Mouse (Mus musculus) cerebellum, postnatal 25 days (tissue): ENCODE results near the gene Itk.

Experiments
- DNase-seq, 2 experiments: peaks; one replicate each; pipeline ENCODE4 v3.0.0; 2021; ENCODE audit warnings: mixed read lengths in 2 of 2

The Itk gene

GRCm38 (mm10) chr11:46349681-46350410 lies 39.5 kb downstream of the Itk start:
- no peak for DNase-seq

DNA sequence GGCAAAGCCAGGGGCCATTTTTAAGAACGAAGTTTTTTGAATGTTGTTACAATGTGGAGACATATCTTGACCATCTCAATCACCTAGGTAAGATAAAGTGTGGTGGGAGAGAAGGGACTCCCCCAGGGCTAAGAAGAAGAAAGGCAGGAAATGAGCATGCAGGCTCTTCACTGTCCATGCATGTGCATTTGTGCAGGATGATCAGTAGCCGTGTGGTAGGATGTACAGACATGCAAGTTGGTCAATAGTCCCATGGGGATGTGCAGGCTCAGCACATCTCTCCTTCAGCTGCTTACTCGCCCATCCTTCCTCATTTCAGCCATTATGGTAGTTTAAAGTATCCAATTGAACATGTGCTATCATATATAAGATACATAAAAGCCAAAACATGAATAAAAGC lies 40.9 kb downstream of the Itk start:
- no peak for DNase-seq

- DNase-seq, result no peak
These were observed 41.6 kb downstream of the Itk start for GRCm38 (mm10) chr11:46347756-46348155.

- DNase-seq, result no peak
These were observed 45.3 kb downstream of the Itk start for GRCm38 (mm10) chr11:46343886-46344546.

DNA sequence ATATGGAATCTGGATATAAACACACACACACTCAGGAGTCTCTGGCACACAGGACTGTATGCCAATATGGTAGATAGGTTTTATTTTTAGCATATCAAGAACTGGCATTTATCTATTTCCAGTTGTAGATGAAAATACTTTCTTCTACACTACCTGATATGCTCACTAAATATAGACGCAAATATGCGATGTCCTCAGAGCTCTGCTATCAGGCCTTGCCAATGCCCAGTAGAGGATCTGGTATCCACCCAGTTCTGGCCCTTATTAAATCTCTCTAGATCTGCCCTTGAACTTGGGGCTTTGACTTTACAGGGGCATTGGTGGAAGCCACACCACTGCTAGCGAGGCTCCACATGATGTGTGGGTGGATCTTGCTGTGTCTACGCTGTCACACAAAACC lies 47.4 kb downstream of the Itk start:
- DNase-seq, result no peak

DNA sequence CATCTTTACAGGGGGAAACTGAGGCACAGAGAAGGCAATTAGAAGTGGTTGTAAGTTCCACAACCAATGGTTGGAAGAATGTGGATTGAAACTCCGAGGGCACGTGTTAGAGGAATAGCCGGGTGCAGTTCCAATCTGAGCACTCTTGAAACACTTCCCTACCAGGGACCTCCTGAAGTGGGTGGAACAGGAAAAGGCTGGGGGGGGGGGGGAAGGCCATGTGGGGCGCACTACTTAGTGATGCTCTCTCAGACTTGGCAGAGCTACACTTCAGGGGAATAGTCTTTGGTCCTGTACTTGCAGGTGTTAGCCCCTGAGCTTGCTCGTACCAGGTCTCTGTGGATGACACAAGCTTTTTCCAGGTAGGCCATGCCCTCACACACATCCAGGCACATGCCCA lies 53.3 kb downstream of the Itk start:
- no peak for DNase-seq

DNA sequence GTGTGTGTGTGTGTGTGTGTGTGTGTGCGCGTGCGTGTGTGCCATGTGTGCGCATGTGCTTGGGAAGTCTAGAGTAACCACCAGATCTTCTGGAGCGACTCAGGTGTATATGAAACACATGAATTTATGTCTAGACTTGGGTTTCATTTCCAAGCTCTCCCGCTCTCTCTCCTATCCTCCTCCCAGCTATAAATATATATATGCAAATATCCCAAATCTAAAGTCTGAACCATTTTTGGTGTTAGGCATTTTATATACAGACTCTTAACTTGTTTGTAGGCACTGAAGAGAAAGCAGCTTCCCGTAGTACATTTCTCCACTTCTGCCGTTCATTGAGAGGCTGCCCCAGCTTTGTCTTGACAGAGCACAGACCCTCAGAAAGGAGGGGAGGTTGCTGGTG lies 57.1 kb downstream of the Itk start:
- no peak for DNase-seq

GRCm38 (mm10) chr11:46326271-46327015 lies 62.9 kb downstream of the Itk start:
- no peak for DNase-seq

- no peak for DNase-seq
These were observed 67.8 kb downstream of the Itk start for GRCm38 (mm10) chr11:46321559-46321958.

DNA sequence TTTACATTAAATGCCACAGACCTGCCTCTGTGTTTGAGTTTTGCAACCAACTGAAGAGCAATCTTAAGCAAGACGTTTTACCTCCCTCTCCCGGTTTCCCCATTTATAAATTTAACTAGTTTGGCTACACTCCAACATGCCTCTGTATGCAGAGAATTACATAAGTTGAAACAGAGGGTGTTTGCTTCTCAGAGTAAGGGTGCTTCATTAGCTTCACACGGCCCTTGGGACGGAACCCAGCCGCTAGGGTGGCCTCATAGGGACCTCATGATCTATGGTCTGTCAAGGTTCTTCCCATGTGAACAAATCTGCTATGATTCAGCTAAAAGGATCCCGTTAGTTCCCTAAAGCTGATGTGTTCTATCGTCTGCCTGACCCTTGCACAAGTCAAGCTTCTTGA lies 74.8 kb downstream of the Itk start:
- DNase-seq, result no peak

- no peak for DNase-seq
These were observed 75.5 kb downstream of the Itk start for GRCm38 (mm10) chr11:46313851-46314250.

DNA sequence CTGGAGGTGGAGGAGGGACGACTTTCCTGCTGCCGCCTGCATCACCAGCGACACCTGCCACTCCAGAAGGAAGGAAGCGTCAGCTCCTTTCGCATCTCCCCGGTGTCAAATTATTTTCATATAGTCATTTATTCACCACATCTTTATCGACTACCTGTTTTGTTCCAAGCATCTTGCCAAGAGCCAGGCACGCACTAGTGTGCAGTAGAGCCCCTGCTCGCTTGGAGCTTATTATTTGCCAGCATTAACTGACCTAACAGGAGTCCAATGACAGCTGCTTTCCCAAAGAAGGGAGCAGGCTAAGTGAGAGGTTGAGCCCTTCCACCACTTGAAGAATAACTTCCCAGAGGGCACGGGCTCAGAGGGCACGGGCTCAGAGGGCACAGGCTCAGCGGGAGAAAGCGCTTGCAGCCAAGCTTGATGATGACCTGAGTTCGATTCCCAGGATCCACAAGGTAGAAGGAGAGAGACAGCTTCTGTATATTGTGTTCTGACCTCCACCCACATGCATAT lies 76.7 kb downstream of the Itk start, which contains the start of gene Cyfip2:
Gene Cyfip2, minus strand, starts transcription at position 337 of the 513 bp plus-strand sequence.
- DNase-seq, result no peak

GRCm38 (mm10) chr11:46311703-46312522 lies 77.4 kb downstream of the Itk start:
- DNase-seq, result peak; percentile 83 to 85

DNA sequence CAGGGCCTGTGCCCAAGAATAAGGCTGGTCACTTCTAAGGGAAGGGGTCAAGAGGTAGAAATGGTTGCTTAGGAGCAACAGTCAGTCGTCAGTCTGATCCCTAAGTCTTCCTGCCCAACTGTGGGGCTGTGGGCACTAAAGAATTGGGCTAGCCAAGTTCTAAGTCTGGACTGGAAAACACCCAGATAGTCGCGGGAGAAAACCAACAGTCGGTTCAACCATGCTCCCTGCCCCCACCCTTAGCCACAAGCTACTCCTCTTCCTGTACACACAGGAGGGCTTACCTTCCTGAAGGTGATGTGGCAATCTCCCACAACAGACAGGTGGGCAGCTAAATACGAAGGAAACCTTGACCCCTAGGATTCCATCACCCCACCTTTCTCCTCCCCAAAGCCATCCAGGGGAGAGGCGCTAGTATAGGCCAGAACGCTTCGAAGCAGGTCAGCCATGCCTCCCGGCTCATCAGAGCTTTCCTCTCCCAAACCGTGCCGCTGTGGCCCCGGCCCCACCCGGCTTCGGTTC lies 78.1 kb downstream of the Itk start:
- peak; percentile 68 to 72 for DNase-seq

DNA sequence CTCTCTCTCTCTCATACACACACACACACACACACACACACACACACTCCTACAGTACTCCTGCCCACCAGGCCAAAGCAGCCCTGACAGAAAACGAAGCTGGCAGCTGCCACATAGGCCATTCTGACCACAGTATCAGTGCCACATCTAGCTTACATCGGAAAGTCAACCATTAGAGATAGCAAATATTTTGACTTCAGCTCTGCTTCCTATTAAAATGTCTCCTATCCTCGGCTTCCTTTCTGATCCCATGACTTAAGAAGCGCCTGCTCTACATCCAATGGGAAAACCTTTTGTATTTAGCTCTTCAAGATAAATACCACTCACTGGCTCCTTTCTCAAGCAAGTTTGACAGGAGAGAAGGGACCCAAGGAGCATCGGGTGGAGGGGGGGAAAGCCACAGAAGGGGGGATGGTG lies 78.7 kb downstream of the Itk start:
- DNase-seq, result no peak

DNA sequence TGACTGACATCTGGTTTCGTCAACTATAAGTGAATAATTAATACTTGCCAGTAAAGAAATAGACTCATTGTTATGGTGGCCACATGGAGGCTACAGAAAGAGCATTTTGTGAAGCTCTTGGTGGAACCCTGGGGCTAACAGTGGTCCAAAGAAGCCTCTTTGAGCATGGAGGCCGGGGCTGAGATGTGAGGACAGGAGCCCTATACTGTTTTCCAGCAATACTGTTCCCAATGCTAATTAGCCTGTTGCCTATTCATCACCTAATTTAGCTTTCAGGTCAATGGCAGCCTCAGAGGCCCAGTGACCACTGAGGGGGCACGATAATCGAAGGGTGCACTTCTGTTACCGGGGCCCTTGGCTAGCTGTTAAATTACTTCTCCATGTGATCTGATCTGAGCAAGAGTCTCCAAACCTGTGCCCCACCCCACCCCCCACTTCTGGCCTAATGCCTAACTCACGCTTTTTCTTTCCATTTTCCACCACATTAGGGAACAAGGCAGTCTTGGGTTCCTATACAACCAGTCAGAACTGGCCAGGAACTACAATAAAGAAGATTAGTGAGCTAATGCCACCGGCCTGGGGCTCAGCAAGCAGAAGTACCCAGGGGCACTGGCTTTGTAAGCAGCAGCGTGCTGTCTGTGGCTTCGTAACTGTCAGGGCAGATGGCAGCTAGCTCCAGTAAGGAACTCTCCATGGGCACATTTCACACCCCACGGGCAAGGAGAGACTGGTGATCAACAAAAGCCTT lies 79.3 kb downstream of the Itk start:
- DNase-seq, result peak; percentile 50 to 69

- peak; percentile 71 to 72 for DNase-seq
These were observed 80.1 kb downstream of the Itk start for GRCm38 (mm10) chr11:46309111-46309741.

DNA sequence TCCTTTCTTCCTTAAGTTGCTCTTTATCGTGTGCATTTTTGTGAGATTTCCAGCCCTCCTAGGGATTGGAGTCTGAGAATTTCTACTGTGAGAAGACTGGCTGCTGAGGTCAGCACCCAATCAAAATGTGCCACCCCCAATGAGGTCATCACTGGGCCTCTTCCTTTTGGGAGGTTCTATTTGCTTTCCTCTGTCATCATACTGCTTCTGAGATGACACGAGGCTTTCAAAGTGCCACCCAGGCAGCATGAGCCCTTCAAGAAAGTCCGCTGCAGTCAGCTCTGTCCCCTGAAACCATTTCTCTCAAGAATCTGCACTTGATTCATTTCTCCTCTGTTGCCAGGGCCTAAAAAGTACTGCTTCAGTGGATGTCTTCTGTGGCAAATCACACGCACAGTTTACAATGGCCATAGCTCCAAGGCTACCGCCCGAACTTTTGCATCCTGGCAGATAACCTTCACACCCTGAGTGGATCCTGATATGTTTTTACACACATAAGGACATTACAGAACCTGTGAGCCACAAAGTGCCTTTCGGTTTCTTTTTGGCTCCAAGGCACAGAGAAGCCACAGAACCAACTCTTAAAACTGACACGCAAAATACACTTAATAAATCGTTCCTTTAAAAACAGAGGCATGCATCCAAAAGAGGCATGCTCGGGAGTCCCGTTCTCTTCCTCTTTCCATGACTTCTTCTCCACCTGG lies 80.9 kb downstream of the Itk start:
- DNase-seq, result no peak

DNA sequence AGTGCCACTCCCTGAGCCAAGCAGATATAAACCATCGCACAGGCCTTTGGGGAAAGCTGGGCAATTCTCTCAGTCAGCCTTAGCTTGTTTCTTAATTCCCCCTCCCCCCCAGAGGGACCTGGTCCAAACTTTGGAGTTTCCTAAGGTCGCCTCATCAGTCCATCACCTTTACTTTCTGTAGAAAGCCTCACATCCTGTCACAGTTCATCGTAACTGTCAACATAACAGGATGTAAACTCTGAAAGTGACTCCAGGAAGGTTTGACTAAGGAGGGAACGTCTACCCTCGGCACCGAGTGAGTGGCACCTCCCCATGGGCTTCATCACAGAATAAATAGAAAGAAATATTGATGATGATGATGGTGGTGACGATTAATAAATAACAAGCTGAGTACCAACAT lies 81.5 kb downstream of the Itk start:
- no peak for DNase-seq

- no peak for DNase-seq
These were observed 82.5 kb downstream of the Itk start for GRCm38 (mm10) chr11:46306776-46307175.
